Mouse (Mus musculus): ENCODE results near the gene Cdk5rap1. TPM values are rescaled to one million over a fixed set of nuclear protein-coding genes. Genes with fewer than 3 reads are reported as not detected.
A peak's percentile ranks its signal among the peaks of the same experiment; 100 is the strongest.
"Not testable (repeated sequence)": the region's sequence is repeated elsewhere in the genome, so short reads cannot be mapped to it uniquely, and the experiment has no call there.

Gene Cdk5rap1
- polyA plus RNA-seq, 1 experiment from 2014 or later: 15.1 TPM

DNA sequence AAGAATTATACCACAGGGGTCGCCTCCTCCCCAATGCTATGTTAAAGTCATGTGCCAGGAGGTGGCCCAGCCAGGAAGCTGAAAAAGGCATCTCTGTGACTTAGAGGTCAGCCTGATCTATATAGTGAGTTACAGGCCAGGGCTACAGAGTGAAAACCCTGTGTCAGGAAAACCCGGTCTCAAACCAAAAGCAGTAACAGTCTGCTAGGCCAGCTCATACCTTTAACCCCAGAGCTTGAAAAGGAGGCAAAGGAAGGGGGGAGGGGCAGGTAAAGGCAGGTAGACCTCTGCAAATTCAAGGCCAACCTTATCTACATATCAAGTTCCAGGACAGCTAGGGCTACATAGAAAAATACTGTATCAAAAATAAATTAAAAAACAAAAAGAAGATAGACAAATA lies 33.5 kb downstream of the Cdk5rap1 start:
- DNase-seq (ENCODE audit: low spot score, missing footprints) (no peak), ATAC-seq (ENCODE audit: low FRiP score) (no peak)
- Histone ChIP-seq H3K27me3 (ENCODE audit: control insufficient read depth, insufficient read depth, low read length) (no peaks in the 10 kb centered on the region), H3K27ac (ENCODE audit: low read depth, low read length) (no peak overlapping the region), H3K9ac (ENCODE audit: low read length) (no peak overlapping the region), H3K36me3 (ENCODE audit: control insufficient read depth, insufficient read depth, low read length) (peaks cover 4% of the 10 kb centered on the region; the same call in 1 of the 2 replicates), H3K4me1 (ENCODE audit: control insufficient read depth, insufficient read depth, low read length) (no peaks in the 10 kb centered on the region), H3K4me3 (ENCODE audit: low read depth, low read length) (no peak overlapping the region), H3K4me2 (no peak overlapping the region), H3K9me3 (ENCODE audit: control insufficient read depth, low read length) (no peaks in the 10 kb centered on the region)
- WGBS: 75% methylated on average over 2 of the region's 2 CpGs

GRCm38 (mm10) chr2:154338161-154338560 lies 34.6 kb downstream of the Cdk5rap1 start:
- H3K4me1 ChIP-seq (ENCODE audit: control insufficient read depth, insufficient read depth, low read length): no peaks in the 10 kb centered on the region
- DNase-seq (ENCODE audit: low spot score, missing footprints) (no peak), ATAC-seq (ENCODE audit: low FRiP score) (no peak)
- H3K4me2 ChIP-seq: no peak overlapping the region
- H3K27ac ChIP-seq (ENCODE audit: low read depth, low read length): no peak overlapping the region
- 95% methylated on average over 1 of the region's 1 CpGs for WGBS
- no peaks in the 10 kb centered on the region for H3K9me3 ChIP-seq (ENCODE audit: control insufficient read depth, low read length)
- no peak overlapping the region for H3K9ac ChIP-seq (ENCODE audit: low read length)
- peaks cover 4% of the 10 kb centered on the region; the same call in 1 of the 2 replicates for H3K36me3 ChIP-seq (ENCODE audit: control insufficient read depth, insufficient read depth, low read length)
- no peak overlapping the region for H3K4me3 ChIP-seq (ENCODE audit: low read depth, low read length)
- H3K27me3 ChIP-seq (ENCODE audit: control insufficient read depth, insufficient read depth, low read length): no peaks in the 10 kb centered on the region

DNA sequence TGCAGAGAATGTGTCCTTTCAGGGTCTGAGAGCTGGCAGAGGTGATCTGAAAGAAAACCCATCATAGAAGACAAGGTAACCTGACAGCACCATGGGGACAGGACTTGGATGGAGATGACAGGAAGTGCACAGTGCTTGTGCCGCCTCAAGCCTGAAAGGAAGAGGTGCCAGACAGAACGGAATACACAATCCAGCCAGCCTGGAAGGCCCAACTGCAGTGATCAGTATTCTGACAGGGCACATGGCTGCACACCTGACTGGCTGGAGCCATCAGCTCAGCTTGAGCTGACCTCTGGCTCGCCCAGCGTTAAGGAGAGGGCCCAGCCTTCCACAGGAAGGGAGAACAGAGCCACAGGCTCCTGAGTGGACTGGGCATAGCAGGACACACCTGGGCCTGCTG lies 37.2 kb downstream of the Cdk5rap1 start:
- Histone ChIP-seq H3K4me3 (ENCODE audit: low read depth, low read length) (no peak overlapping the region), H3K9ac (ENCODE audit: low read length) (no peak overlapping the region), H3K36me3 (ENCODE audit: control insufficient read depth, insufficient read depth, low read length) (peaks cover 4% of the 10 kb centered on the region; the same call in 1 of the 2 replicates), H3K4me2 (no peak overlapping the region), H3K9me3 (ENCODE audit: control insufficient read depth, low read length) (no peaks in the 10 kb centered on the region), H3K27ac (ENCODE audit: low read depth, low read length) (no peak overlapping the region), H3K4me1 (ENCODE audit: control insufficient read depth, insufficient read depth, low read length) (no peaks in the 10 kb centered on the region), H3K27me3 (ENCODE audit: control insufficient read depth, insufficient read depth, low read length) (no peaks in the 10 kb centered on the region)
- ATAC-seq (ENCODE audit: low FRiP score): no peak
- WGBS: 81% methylated on average over 4 of the region's 4 CpGs
- no peak for DNase-seq (ENCODE audit: low spot score, missing footprints)

DNA sequence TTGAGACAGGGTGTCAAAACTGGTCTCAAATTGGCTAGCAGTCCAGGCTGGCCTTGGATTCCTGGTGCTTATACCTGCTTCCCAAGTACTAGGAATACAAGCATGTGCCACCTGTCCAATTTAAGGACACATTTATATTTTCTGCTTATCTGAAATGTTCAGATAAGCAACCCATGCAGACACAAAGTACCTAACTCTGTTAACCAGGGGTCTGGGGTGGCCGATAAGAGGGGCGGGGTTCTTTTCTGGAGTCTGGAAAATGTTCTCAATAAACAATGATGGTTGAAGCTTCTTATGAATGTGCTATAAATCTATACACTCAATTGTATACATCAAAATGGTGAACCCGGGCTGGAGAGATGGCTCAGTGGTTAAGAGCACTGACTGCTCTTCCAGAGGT lies 46.0 kb downstream of the Cdk5rap1 start:
- 78% methylated on average over 3 of the region's 3 CpGs for WGBS
- no peak overlapping the region for H3K4me2 ChIP-seq
- ATAC-seq (ENCODE audit: low FRiP score): no peak

DNA sequence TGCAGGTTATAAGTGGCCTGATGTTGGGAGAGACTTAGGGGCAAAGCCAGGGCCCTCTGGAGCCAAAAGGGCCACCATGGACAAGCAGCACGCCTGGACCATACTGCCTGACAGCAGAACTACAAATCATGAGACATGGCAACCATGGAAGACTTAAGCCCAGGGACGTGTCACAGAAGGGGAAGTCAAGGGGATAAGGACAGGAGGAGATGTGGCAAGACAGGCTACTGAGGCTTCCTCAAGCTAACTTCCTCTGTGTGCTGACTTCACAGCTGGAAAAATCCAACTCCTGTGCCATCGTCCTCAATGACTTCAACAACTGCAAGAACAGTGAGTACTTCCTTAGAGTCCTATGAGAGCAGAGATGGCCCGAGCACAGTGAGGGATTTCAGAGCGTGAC lies 59.0 kb downstream of the Cdk5rap1 start:
- not testable (repeated sequence) for ATAC-seq (ENCODE audit: low FRiP score); H3K9me3 ChIP-seq (ENCODE audit: control insufficient read depth, low read length); H3K27ac ChIP-seq (ENCODE audit: low read depth, low read length); H3K27me3 ChIP-seq (ENCODE audit: control insufficient read depth, insufficient read depth, low read length); H3K4me2 ChIP-seq; H3K4me3 ChIP-seq (ENCODE audit: low read depth, low read length); H3K4me1 ChIP-seq (ENCODE audit: control insufficient read depth, insufficient read depth, low read length); H3K9ac ChIP-seq (ENCODE audit: low read length); DNase-seq (ENCODE audit: low spot score, missing footprints); H3K36me3 ChIP-seq (ENCODE audit: control insufficient read depth, insufficient read depth, low read length)
- 81% methylated on average over 5 of the region's 5 CpGs for WGBS

More for the DNA sequence above, 46.0 kb downstream of the Cdk5rap1 start:
- no peaks in the 10 kb centered on the region for H3K36me3 ChIP-seq (ENCODE audit: control insufficient read depth, insufficient read depth, low read length)
- H3K27ac ChIP-seq (ENCODE audit: low read depth, low read length): no peak overlapping the region
- no peaks in the 10 kb centered on the region for H3K27me3 ChIP-seq (ENCODE audit: control insufficient read depth, insufficient read depth, low read length)
- no peak for DNase-seq (ENCODE audit: low spot score, missing footprints)
- H3K9ac ChIP-seq (ENCODE audit: low read length): no peak overlapping the region
- H3K4me1 ChIP-seq (ENCODE audit: control insufficient read depth, insufficient read depth, low read length): no peaks in the 10 kb centered on the region
- H3K4me3 ChIP-seq (ENCODE audit: low read depth, low read length): no peak overlapping the region
- H3K9me3 ChIP-seq (ENCODE audit: control insufficient read depth, low read length): no peaks in the 10 kb centered on the region

GRCm38 (mm10) chr2:154306927-154307326 lies 65.9 kb downstream of the Cdk5rap1 start, which contains the start of gene Bpifb9b:
TSS of gene Bpifb9b (plus strand) at chr2:154307227.
- not testable (repeated sequence) for H3K9ac ChIP-seq (ENCODE audit: low read length); H3K9me3 ChIP-seq (ENCODE audit: control insufficient read depth, low read length); DNase-seq (ENCODE audit: low spot score, missing footprints); H3K27me3 ChIP-seq (ENCODE audit: control insufficient read depth, insufficient read depth, low read length); H3K4me1 ChIP-seq (ENCODE audit: control insufficient read depth, insufficient read depth, low read length); ATAC-seq (ENCODE audit: low FRiP score); H3K4me3 ChIP-seq (ENCODE audit: low read depth, low read length); H3K36me3 ChIP-seq (ENCODE audit: control insufficient read depth, insufficient read depth, low read length); H3K27ac ChIP-seq (ENCODE audit: low read depth, low read length); H3K4me2 ChIP-seq
- WGBS: 89% methylated on average over 4 of the region's 4 CpGs

DNA sequence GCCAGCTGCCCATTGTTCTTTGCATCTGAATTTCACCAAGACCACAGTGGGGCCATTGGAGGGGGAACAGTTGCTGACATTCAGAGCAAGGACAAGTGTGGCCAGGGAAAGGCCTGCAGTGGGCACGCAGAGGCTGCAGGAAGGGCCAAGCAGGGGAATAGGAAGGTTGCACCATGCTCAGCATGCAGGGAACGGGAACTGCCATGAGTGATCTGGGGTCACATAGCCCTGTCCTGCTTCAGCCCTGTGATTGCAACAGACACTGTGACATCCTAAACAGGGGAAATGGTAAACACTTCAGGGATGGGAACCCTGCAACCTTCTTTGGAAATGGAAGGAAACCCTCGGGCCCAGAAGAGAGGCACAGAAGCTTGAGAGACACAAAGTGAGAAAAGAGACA lies 68.2 kb downstream of the Cdk5rap1 start:
- H3K4me2 ChIP-seq; H3K9ac ChIP-seq (ENCODE audit: low read length); H3K36me3 ChIP-seq (ENCODE audit: control insufficient read depth, insufficient read depth, low read length); H3K27ac ChIP-seq (ENCODE audit: low read depth, low read length); H3K9me3 ChIP-seq (ENCODE audit: control insufficient read depth, low read length); H3K4me1 ChIP-seq (ENCODE audit: control insufficient read depth, insufficient read depth, low read length); H3K27me3 ChIP-seq (ENCODE audit: control insufficient read depth, insufficient read depth, low read length); H3K4me3 ChIP-seq (ENCODE audit: low read depth, low read length); DNase-seq (ENCODE audit: low spot score, missing footprints); ATAC-seq (ENCODE audit: low FRiP score): not testable (repeated sequence)
- 81% methylated on average over 1 of the region's 3 CpGs for WGBS

GRCm38 (mm10) chr2:154301763-154302162 lies 71.0 kb downstream of the Cdk5rap1 start:
- DNase-seq (ENCODE audit: low spot score, missing footprints): peak; percentile 66
- Histone ChIP-seq H3K4me3 (ENCODE audit: low read depth, low read length) (no peak overlapping the region), H3K27me3 (ENCODE audit: control insufficient read depth, insufficient read depth, low read length) (no peaks in the 10 kb centered on the region), H3K9ac (ENCODE audit: low read length) (no peak overlapping the region), H3K4me2 (no peak overlapping the region), H3K27ac (ENCODE audit: low read depth, low read length) (no peak overlapping the region), H3K36me3 (ENCODE audit: control insufficient read depth, insufficient read depth, low read length) (no peaks in the 10 kb centered on the region), H3K9me3 (ENCODE audit: control insufficient read depth, low read length) (no peaks in the 10 kb centered on the region), H3K4me1 (ENCODE audit: control insufficient read depth, insufficient read depth, low read length) (no peaks in the 10 kb centered on the region)
- WGBS: 91% methylated on average over 3 of the region's 3 CpGs
- ATAC-seq (ENCODE audit: low FRiP score): no peak

- no peaks in the 10 kb centered on the region for H3K36me3 ChIP-seq (ENCODE audit: control insufficient read depth, insufficient read depth, low read length)
- H3K27me3 ChIP-seq (ENCODE audit: control insufficient read depth, insufficient read depth, low read length): no peaks in the 10 kb centered on the region
- H3K4me3 ChIP-seq (ENCODE audit: low read depth, low read length): no peak overlapping the region
- H3K27ac ChIP-seq (ENCODE audit: low read depth, low read length): no peak overlapping the region
- no peak overlapping the region for H3K9ac ChIP-seq (ENCODE audit: low read length)
- WGBS: 0% methylated on average over 1 of the region's 1 CpGs
- H3K9me3 ChIP-seq (ENCODE audit: control insufficient read depth, low read length): no peaks in the 10 kb centered on the region
- no peak overlapping the region for H3K4me2 ChIP-seq
- ATAC-seq (ENCODE audit: low FRiP score) (peak; percentile 58; the same call in 1 of the 2 replicates), DNase-seq (ENCODE audit: low spot score, missing footprints) (peak; percentile 91)
- H3K4me1 ChIP-seq (ENCODE audit: control insufficient read depth, insufficient read depth, low read length): no peaks in the 10 kb centered on the region
These were observed 72.3 kb downstream of the Cdk5rap1 start for GRCm38 (mm10) chr2:154300496-154300895.

Measured in midbrain, embryonic 11.5 days (tissue).